Mouse (Mus musculus): ENCODE measurements at regions not wholly inside any gene's neighbourhood (a gene's known extent, or its start where the extent isn't known, plus 50 kb on each side); places are given as distances from the start of the nearest gene placed in this dataset.

DNA sequence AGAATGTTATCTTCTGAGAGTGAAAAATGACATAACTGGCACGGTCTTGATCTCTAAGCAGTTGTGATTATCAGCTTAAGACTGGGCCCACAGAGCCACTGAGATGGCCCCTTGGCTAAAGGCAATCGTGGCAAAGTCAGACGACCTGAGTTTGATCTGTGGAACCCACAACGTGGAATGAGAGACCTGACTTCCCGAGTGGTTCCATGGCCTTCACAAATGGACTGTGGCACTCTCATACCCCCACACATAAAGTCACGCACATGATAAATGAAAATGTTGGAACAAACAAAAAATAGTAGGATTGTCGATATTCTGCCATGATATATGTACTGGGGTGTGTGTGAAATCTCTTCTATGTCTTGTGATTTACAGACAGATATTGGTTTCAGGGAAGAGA, 192.5 kb upstream of the Krr1 start:
- DNase-seq (ENCODE audit: low read depth in 2 of 2, low spot score in 2 of 2), result no peak

DNA sequence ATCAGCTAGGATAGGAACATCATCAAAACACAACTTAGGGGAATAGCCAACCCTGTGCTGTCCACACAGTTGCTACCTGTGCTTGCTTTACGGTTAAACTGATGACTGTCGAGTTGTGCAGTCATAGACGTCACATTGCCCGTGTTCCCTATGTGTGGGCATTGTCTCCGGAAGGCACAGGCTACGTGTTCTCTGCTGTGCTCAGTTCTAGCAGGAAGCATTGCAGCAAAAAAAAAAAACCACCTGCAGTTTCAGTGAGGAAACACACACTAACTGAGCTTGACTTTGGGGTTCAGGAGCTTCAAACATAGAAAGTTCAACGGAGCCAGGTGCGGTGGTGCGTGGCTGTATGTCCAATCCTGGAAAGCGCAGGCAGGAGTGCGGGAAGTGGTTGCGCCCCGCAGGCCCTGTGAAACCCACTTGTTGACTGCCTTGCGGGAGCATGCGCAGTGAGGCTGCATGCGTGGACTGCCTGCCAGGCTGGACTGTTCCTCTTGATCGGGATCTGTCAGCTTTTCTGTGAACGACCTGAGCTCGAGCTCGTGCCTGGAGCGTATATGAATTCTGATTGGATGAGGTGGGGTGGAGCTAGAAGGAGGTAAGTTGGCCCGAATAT, 190.2 kb upstream of the Krr1 start:
- DNase-seq (ENCODE audit: low read depth in 2 of 2, low spot score in 2 of 2), result peak; percentile 7 to 39

DNA sequence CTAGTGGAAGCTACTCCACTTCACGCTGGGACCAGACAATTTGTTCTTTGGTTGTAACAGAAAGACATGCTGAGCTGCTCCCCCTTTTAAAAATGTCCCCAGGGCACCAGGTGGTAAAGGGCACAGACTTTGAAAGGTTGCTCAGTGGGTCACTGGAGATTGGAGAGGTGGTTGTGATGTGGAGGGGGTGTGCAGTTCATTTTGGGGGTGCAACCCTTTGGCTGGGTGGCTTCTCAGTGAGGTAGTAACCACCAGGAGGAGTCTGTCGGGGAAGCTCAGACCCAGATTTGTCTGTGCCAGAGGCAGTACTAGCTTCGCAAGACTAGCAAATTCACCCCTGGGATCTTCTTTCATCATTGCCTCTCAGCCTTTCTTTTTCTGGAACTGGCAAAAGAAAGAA, 189.0 kb upstream of the Krr1 start:
- DNase-seq (ENCODE audit: low read depth in 2 of 2, low spot score in 2 of 2), result no peak

DNA sequence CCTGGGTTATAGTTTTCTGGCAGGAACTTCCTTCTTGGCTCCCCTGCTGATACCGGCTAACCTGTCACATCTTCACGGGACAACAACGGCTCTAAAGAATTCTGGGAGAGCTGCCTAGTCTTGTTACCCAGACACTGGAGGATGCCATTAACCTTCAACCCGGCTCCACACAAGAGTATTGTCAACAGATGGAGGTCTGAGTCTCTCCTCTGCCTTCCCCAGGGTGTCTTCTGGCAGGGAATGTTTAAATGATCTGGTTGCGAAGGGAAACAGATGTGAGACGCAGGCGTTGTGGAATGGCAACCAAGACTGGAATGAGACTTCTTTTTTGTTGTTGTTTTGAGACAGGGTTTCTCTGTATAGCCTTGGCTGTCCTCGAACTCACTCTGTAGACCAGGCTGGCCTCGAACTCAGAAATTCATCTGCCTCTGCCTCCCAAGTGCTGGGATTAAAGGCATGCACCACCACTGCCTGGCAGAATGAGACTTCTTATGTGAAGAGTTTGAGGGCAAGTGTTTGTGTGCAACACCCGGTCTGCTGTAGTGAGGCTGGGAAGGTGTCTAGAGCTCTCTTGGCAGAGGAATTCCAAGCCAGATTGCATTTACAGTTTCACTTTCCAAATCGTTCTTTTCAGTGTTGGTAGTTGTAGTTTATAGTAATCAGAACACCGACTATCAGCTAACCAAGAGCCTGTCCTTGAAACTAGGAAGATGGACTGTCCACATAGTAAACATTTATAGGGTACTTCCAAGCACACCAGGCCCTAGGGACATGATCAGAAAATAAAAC, 188.2 kb upstream of the Krr1 start:
- DNase-seq (ENCODE audit: low read depth in 2 of 2, low spot score in 2 of 2), result no peak

DNA sequence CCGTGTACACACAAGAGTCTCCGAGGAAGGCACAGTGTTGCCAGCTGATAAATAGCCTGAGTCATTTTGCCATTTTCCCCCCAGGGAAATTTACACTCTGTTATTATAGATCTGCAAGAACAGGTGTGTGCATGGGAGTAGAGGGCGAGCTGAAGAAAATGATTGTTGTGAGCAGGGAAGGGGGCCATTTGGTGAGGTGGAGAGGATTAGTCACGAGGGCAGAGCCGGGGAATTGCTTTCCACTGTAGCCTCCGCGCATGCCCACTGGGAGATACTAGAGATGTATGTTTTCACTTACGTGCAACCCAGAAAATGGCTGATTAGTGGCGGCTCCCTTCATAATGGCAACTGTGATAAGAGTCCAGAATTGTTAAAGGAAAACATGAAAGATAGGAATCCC, 185.3 kb upstream of the Krr1 start:
- DNase-seq (ENCODE audit: low read depth in 2 of 2, low spot score in 2 of 2), result no peak

DNA sequence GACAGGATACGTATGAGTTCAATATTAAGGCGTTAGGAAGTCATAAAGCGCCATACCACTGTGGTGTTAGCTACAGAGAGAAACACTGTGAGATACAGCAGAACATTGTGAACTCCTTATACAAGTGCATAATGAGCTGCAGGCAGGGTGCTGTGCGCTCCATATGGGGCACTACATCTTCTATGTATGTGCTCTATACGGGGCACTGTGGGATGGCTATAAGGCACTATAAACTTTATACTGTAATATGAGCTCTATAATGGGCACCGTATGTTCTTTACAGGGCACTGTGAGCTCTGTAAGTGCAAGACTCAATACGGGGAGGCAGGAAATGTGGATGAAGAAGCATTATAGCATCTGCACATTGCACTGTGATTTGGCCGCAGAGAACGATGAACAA, 183.2 kb upstream of the Krr1 start:
- DNase-seq (ENCODE audit: low read depth in 2 of 2, low spot score in 2 of 2), result no peak

DNA sequence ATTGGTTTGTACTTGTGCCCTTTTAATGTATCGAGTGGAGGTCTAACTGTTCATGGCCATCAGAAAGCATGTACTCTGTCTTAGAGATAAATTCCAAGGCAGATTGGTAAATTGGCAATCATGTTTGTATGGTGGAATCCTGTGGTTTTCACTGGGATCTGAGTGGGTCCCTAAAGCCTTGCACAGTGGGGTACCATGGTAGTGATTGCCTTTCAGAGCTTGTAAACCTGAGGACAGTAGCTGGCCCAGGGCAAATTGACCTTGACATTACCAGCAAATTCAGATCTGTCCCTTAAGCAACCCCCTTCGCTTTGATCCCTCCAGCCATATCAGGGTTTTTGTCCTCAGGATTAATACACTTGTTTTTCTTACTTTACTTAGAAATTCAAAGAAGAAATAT, 181.6 kb upstream of the Krr1 start:
- DNase-seq (ENCODE audit: low read depth in 2 of 2, low spot score in 2 of 2), result no peak

DNA sequence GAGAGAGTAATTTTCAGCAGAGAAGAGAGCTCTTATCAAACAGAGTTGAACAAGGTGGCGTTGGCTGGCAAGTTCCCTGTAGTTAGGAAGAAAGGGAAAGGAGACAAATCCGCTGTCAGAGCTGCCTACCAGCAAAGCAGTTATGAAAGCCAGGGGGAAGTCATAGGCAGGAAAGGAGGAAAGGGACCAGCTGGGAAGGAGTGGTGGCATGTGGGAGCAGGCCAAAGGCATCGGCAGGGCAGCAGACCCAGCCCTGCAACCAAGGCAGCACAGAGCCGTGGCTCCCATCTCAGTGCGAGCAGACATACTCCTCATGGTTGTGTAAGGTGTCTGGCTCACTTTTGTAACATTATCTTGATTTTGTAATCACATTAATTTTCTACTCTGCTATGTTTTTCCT, 177.4 kb upstream of the Krr1 start:
- DNase-seq (ENCODE audit: low read depth in 2 of 2, low spot score in 2 of 2), result no peak

DNA sequence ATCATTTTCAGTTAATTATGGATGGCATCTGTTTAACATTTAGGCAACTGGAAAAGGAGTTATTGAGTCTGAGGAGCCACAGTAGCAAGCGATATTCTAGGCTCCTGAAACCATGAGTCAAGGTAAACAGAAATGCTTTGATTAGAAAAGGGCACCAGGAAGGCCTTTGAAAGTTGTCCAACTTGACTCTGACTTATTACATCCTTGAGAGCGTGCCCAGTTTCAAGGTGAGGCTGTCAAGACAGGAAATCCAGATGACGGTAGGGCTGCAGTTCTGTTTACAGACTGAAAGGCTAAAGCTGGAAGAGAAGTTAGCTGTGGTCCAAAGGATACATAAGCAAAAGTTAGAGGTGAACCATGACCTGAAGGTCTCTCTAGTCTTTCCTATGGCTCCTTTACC, 176.7 kb upstream of the Krr1 start:
- DNase-seq (ENCODE audit: low read depth in 2 of 2, low spot score in 2 of 2), result no peak

DNA sequence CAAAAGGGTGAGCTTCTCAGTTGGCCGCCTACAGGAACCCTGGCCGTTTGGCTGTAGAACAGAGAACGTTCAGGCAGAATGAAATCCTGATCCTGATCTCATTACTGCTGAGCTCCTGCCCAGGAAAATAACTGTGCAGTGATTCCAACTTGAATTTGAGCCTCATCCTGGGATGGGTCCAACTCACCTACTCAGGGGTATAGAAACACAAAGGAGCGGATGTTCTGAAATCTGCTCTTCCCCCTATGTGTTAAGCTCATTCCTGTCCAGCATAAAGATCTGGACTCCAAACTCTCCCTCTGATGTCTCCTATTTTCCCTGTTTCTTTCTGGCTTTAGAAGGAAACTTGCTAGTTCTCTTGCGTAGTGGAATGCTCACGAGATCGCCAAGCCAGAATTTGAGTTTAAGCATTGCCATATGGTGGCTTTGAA, 173.6 kb upstream of the Krr1 start:
- DNase-seq (ENCODE audit: low read depth in 2 of 2, low spot score in 2 of 2), result no peak

DNA sequence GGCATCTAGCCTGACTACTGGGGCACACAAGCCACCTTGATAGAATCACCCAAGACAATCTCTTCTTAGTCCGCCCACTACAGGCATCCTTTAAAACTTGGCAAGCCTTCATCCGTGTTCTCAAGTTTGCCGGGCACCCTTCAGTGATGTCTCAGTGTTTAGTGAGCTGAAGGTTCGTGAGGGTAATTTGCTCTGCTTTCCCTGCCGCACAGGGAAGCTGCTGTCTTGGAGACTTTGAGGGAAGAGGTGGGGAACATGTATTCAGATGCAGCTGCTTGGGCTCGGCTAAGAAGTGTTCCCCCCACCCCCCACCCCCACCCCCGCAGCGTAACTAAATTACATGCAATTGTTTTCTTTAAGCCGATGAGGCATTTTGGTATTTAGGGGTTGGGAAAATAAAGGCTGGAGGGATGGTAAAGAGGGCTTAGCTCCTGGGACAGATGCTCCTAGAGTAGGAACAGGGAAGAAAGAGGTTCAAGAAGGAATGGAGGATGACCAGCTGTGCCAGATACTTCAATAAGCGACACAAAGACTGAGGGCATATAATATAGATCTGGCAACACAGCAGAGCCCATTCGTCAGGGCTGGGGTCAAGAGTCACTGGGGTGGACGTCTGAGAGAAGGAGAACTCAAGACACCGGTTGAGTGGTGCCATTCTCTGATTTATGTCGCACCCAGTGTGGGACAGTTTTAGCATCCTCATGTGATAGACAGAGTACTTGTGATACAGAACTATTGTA, 172.4 kb upstream of the Krr1 start:
- no peak for DNase-seq (ENCODE audit: low read depth in 2 of 2, low spot score in 2 of 2)

DNA sequence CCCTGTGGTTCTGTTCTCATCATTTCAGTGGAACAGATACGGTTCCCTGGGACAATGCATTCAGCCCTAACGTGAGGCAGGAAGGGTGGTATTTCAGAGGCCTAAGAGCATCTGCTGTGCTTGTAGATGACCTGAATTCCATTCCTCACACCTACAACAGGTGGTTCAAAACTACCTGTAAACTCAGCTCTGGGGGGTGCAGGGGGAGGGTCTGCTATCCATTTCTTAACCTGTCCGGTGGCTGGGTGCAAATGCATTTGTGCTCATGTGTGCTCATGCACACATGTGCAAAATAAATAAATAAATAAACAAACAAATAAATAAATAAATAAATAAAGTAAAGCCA, 171.9 kb upstream of the Krr1 start:
- DNase-seq (ENCODE audit: low read depth in 2 of 2, low spot score in 2 of 2), result no peak

DNA sequence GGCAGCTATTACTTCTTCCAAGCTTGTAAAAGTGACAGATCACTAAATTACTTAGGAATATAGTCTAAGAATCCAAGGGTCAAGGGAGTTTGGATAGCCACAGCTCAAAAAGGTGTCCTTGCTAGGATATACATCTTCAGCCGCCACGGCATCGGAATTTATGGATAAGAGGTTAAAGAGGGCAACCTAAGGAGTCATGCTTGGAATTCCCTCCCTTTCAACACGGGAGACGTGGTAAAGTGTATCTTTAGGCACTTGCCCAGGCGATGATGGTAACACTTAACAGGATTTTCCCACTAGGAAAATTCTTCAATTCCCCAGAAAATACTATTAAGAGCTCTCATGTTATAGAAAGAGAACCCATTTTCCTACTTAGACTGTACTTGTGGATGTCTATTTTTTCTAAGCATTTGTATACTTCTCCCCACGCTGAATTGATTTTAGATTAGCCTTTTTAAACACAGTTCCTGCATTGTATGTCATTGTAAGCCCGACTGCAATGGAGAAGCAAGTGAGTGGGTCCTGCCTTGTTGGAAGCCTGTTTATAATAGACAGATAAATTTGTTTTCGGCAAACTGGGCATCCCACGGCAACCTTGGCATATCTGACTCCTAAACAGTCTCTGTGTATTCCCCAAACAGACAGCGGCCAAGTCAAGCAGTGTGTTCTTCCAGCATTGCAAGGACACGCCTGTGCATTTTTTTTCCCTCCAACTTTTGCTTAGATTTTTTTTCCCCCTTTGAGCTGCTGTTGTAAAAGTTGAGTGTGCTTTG, 171.3 kb upstream of the Krr1 start:
- DNase-seq (ENCODE audit: low read depth in 2 of 2, low spot score in 2 of 2), result no peak

DNA sequence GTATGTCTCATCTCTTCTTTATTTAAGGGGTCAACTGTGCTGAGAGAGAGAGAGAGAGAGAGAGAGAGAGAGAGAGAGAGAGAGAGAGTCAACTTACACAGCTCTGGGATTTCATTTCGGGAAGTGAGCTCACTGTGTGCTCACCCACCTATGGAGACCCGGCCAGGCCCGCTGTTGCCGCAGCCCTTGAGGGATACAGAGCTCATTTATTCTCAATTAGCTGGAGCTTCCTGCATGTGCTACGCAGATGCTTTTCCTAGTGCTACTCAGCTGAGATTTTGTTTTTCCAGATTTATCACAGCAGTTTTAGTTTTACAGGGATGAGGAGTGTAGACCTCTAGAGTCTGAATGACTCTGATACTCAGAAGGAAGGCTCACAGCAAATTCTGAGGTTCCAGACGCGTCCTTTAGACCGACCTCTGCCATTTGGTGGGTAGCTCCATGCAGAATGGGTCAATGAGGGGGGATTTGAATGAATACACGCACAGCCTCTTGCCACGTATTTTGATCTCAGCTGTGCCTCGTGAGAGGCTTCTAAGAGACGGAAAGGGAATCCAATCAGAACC, 170.6 kb upstream of the Krr1 start:
- DNase-seq (ENCODE audit: low read depth in 2 of 2, low spot score in 2 of 2), result no peak

DNA sequence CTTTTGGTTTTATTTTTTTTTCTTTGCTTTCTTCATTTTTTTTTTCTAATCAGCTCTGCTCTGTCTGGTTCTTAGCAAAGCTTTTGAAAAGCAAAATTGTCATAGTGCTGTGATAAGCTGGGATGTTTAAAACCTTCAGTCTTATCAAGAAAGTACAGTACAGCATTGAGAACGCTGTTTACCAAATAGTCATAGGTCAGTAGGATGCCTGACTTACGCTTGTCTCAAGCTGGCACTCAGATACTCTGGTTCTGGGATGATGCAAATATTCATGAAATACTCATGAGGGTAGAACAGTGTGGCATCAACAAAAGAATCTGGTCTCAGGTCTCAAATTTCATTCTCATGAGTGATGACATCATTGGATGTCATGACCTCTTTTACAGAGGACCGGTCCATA, 166.1 kb upstream of the Krr1 start:
- DNase-seq (ENCODE audit: low read depth in 2 of 2, low spot score in 2 of 2), result no peak

DNA sequence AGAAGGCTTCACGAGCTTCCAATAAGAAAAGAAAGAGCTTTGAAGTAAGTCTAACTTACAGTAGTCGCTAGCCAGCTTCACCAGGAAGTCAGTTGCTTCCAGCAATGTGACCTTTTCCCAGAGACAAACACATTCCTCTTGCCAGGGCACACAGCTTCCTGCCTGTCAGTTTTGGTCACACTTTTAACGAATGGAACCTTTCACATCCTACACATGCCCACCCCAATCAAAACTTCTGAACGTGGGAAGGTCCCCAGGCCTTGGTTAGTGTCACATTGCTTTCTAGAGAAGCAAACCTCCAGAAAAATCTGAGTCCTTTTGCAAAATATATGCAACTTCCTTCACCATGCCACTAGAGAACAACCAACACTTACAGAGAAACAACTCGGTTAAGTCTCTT, 165.5 kb upstream of the Krr1 start:
- DNase-seq (ENCODE audit: low read depth in 2 of 2, low spot score in 2 of 2), result no peak

DNA sequence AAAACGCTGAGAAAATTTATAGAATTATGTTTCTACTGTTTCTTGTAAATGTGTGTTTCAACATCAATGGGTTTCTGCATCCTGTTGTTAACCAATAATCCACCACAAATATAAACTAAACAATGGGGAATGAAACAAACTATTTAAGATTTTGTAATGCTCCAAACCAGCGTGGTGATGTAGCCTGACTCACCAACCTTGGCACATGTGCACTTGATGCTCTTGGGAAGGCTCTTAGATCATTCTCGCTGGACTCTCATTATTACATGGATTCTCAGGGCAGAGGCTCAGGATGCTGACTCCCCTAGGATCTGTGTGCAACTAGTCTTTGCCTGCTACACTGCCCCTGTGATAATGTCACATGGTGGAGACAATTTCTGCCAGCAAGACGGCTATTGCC, 158.7 kb upstream of the Krr1 start:
- DNase-seq (ENCODE audit: low read depth in 2 of 2, low spot score in 2 of 2), result no peak

DNA sequence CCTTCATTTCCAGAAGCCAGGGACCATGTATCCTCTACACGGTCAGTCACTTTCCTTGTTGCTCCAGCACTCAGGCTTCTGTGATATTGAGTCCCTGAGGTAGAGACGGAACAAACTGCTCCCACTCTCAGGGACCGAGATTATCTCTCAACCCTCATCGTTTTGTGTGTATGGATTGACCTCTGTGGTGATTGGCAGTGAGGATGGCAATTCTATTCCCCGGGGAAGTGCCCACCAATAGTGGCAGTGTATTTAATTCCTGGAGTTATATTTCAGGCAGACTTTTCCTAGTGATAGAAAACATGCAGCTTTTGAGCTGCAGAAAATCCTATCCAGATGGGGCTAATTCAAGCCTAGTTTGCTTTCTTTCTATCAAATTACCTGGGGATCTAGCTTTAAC, 157.8 kb upstream of the Krr1 start:
- DNase-seq (ENCODE audit: low read depth in 2 of 2, low spot score in 2 of 2), result no peak

DNA sequence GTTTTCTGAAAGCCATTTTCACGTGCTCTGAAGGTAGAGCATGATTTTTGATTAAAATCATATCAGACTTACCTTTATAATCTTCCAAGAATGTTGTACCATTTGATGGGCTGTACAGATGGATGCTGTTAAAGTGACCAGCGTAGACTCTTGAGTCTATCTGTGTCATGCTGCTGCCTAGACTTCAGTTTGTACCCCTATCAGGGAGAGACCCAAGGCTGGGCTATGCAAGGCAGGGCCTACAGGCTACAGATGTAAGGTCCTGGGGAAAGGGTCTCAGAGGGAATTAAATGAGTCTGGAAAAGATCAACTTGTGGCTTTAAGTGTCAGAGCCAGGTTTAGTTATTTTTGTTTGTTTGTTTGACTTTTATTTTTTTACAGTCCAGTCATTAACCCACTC, 157.3 kb upstream of the Krr1 start:
- DNase-seq (ENCODE audit: low read depth in 2 of 2, low spot score in 2 of 2), result no peak

DNA sequence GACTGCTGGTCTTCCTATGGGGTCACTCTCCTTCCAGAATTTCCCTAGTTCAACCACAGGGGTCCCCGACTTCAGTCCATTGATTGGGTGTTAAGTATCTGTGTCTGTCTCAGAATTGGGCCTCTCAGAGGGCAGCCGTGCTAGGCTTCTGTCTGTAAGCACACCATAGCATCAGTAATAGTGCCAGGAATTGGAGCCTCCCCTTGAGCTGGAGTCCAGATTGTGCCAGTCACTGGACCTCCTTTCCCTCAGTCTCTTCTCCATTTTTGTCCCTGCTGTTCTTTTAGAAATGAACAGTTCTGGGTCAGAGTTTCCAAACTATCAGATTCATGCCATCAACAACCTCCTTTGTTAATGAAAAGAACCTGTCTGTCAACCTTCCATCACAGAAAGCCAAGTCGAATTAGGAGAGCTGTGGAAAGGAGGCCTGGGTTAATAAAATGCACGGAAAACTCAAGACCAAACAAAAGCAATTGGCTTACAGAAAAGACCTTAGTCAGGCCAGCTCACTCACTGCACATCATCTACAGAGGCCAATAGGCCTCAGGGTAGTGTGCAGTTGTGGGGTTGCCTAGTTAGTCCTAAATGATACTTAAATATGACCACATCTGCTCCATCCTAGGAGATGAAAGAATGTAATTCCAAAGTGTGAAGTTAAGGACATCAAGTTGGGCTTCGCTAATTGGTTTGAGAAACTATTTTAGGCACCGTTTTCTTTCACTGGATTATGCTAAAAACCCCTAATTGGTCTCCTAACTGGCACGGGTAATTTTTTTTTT, 156.5 kb upstream of the Krr1 start:
- no peak for DNase-seq (ENCODE audit: low read depth in 2 of 2, low spot score in 2 of 2)
